Mouse (Mus musculus): ENCODE data around the gene AC141477.1.
A peak's percentile ranks its signal among the peaks of the same experiment; 100 is the strongest.

Gene AC141477.1

DNA sequence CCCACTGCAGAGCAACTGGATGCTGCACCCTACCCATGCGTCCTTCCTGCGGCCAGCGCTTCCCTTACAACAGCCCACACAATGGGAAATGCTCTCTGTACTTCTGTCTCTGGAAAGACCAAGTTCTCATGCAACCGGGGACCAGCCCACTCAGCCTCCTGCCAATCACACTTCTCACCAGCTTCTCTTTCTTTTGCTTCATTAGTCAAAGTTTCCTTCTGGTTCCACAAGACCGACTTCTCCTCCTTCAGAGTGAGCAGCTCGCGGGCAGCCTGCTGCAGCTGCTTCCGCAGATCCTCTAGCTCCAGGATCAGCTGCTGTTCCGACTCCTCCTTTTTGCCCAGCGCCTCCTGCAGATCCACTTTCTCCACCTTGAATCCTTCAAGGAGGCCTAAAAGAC is 31.7 kb downstream of the AC141477.1 start:
- DNase-seq, result no peak

- no peak for DNase-seq
Measured at GRCm38 (mm10) chr10:76392596-76392995, 47.6 kb downstream of the AC141477.1 start.

DNA sequence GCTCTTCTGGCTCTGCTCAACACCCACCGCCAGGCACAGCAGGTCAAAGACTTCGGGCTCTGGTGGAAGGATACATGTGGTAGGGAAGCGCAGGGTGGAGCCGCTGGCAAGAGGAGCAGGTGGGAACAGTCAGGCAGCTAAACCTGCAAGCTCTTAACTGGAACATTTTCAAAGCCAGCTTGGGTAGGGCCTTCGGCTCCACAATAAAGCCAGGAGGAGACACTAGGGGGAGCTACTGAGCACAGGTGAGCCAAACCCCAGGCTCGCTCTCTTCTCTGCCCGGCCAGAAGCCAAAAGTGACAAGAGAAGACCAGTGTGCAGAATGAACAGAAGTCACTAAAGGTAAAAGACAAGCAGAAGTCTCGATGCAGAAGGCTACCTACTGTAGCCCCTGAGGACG is 48.5 kb downstream of the AC141477.1 start:
- peak; percentile 42 to 66 for DNase-seq

- no peak for DNase-seq
Measured at GRCm38 (mm10) chr10:76391166-76391565, 49.1 kb downstream of the AC141477.1 start.
